ENCODE assay signal across 28 mouse cellular contexts in the genomic region with DNA sequence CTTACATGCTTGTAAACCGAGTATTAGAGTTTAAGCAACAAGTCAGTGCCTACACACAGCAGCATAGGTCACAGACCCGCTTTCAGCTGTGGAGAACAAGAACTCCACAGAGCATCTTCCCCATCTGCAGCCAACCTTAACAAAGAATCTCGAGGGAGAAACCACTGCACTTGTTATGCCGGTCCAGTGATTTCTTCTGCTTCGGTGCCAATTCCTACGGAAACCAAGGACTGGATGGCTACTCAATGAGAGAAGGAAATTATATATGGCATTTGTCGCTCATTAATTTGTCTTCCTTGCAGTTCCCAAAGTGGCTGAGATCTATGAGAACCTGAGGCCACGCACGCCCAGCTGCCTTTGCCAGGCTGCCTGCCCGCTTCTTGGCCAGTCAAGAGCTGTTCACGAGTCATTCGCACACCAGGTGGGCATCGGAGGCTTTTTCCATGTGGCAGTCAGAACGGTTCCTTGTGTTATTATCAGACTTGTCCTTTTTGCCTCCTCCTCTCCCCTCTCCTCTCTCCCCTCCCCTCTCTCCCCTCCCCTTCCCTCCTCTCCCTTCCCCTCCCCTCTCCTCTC. TPM values are rescaled to one million over a fixed set of nuclear protein-coding genes. Genes with fewer than 3 reads are reported as not detected.
DNase-seq lines count a peak whose midpoint lies in the region; ATAC-seq lines count a peak whose summit lies in the region.
"Had no signal": no experiment of that assay in that cellular context is flagged by ENCODE, and none has a peak within 500 bp of the region (broad histone marks: within the 10 kb centered on the region; RNA-seq: fewer than 3 reads in every experiment).

No protein-coding gene starts in this region.

- no peak overlapping the region for H3K4me3 ChIP-seq in forebrain, embryonic 13.5 days
- H3K4me3 ChIP-seq in forebrain, embryonic 11.5 days (ENCODE audit: low read depth, low read length), result no peak overlapping the region
- H3K4me3 ChIP-seq in midbrain, embryonic 14.5 days (replicated peaks; ENCODE audit: low read depth, low read length), result no peak overlapping the region
- no peak overlapping the region for H3K4me3 ChIP-seq in midbrain, embryonic 10.5 days
- H3K4me3 ChIP-seq: hindbrain, embryonic 13.5 days; limb, embryonic 15.5 days; midbrain, embryonic 15.5 days; myocyte had no signal

- H3K4me1 ChIP-seq in forebrain, embryonic 13.5 days, result peaks cover 6% of the 10 kb centered on the region; the same call in 1 of the 2 replicates
- no peaks in the 10 kb centered on the region for H3K4me1 ChIP-seq in forebrain, embryonic 11.5 days (replicated peaks; ENCODE audit: control insufficient read depth, insufficient read depth, low read length)
- H3K4me1 ChIP-seq in midbrain, embryonic 14.5 days (ENCODE audit: control insufficient read depth, insufficient read depth, low read length), result no peaks in the 10 kb centered on the region
- H3K4me1 ChIP-seq in midbrain, embryonic 10.5 days, result peaks cover 8% of the 10 kb centered on the region
- H3K4me1 ChIP-seq: limb, embryonic 15.5 days; midbrain, embryonic 15.5 days had no signal

- H3K4me2 ChIP-seq in forebrain, embryonic 13.5 days, result no peak overlapping the region
- H3K4me2 ChIP-seq in forebrain, embryonic 11.5 days (ENCODE audit: low read depth, low read length, severe bottlenecking), result no peak overlapping the region
- no peak overlapping the region for H3K4me2 ChIP-seq in midbrain, embryonic 14.5 days (ENCODE audit: low read length)
- H3K4me2 ChIP-seq: hindbrain, embryonic 13.5 days; limb, embryonic 15.5 days; lung, embryonic 14.5 days; midbrain, embryonic 15.5 days had no signal

- H3K9ac ChIP-seq in forebrain, embryonic 13.5 days, result no peak overlapping the region
- no peak overlapping the region for H3K9ac ChIP-seq in forebrain, embryonic 11.5 days (ENCODE audit: low read length)
- no peak overlapping the region for H3K9ac ChIP-seq in midbrain, embryonic 14.5 days (replicated peaks; ENCODE audit: low read length)
- H3K9ac ChIP-seq: hindbrain, embryonic 13.5 days; limb, embryonic 15.5 days; liver, embryonic 14.5 days; lung, embryonic 14.5 days; midbrain, embryonic 15.5 days had no signal

- H3K27me3 ChIP-seq in forebrain, embryonic 13.5 days, result no peaks in the 10 kb centered on the region
- H3K27me3 ChIP-seq in forebrain, embryonic 11.5 days (ENCODE audit: control insufficient read depth, insufficient read depth, low read length), result no peaks in the 10 kb centered on the region
- no peaks in the 10 kb centered on the region for H3K27me3 ChIP-seq in midbrain, embryonic 14.5 days (ENCODE audit: control insufficient read depth, insufficient read depth, low read length)
- no peaks in the 10 kb centered on the region for H3K27me3 ChIP-seq in midbrain, embryonic 10.5 days (ENCODE audit: low read depth, poor library complexity, severe bottlenecking)
- H3K27me3 ChIP-seq in splenic B cell, adult 2 months (ENCODE audit: control insufficient read depth, insufficient read depth, low read length, poor library complexity, severe bottlenecking), result no peaks in the 10 kb centered on the region
- H3K27me3 ChIP-seq: hindbrain, embryonic 13.5 days; limb, embryonic 15.5 days; midbrain, embryonic 15.5 days had no signal

- no peaks in the 10 kb centered on the region for H3K9me3 ChIP-seq in forebrain, embryonic 13.5 days (replicated peaks)
- no peaks in the 10 kb centered on the region for H3K9me3 ChIP-seq in forebrain, embryonic 11.5 days (ENCODE audit: control insufficient read depth, low read length)
- no peaks in the 10 kb centered on the region for H3K9me3 ChIP-seq in midbrain, embryonic 14.5 days (ENCODE audit: control insufficient read depth, low read length)
- H3K9me3 ChIP-seq in midbrain, embryonic 10.5 days (replicated peaks), result no peaks in the 10 kb centered on the region
- H3K9me3 ChIP-seq: hindbrain, embryonic 13.5 days; limb, embryonic 15.5 days; midbrain, embryonic 15.5 days had no signal

- H3K36me3 ChIP-seq in forebrain, embryonic 13.5 days (ENCODE audit: poor library complexity, severe bottlenecking), result no peaks in the 10 kb centered on the region
- no peaks in the 10 kb centered on the region for H3K36me3 ChIP-seq in forebrain, embryonic 11.5 days (ENCODE audit: control insufficient read depth, insufficient read depth, low read length)
- no peaks in the 10 kb centered on the region for H3K36me3 ChIP-seq in midbrain, embryonic 14.5 days (ENCODE audit: control insufficient read depth, insufficient read depth, low read length)
- H3K36me3 ChIP-seq in midbrain, embryonic 10.5 days, result no peaks in the 10 kb centered on the region
- H3K36me3 ChIP-seq in splenic B cell, adult 2 months (ENCODE audit: control insufficient read depth, insufficient read depth, low read length, poor library complexity, severe bottlenecking), result peaks cover 6% of the 10 kb centered on the region; the same call in 1 of the 2 replicates
- H3K36me3 ChIP-seq: hindbrain, embryonic 13.5 days; limb, embryonic 15.5 days; midbrain, embryonic 15.5 days had no signal

- 0 out of 2 replicates have a peak overlapping the region, but pooled peaks have one; percentile 21 for H3K27ac ChIP-seq in forebrain, embryonic 13.5 days
- H3K27ac ChIP-seq in forebrain, embryonic 11.5 days (ENCODE audit: low read depth, low read length), result no peak overlapping the region
- H3K27ac ChIP-seq in midbrain, embryonic 14.5 days (replicated peaks; ENCODE audit: low read depth, low read length), result no peak overlapping the region
- no peak overlapping the region for H3K27ac ChIP-seq in midbrain, embryonic 10.5 days (replicated peaks)
- H3K27ac ChIP-seq: hindbrain, embryonic 13.5 days; limb, embryonic 15.5 days; liver, embryonic 14.5 days; midbrain, embryonic 15.5 days; stomach, postnatal 0 days had no signal

- 55% methylated on average over 14 of the region's 14 CpGs for WGBS in forebrain, embryonic 13.5 days
- WGBS in forebrain, embryonic 11.5 days, result 76% methylated on average over 14 of the region's 14 CpGs
- 81% methylated on average over 14 of the region's 14 CpGs for WGBS in midbrain, embryonic 14.5 days
- WGBS in midbrain, embryonic 10.5 days, result 81% methylated on average over 14 of the region's 14 CpGs

- DNase-seq in CD4-positive, CD25-positive, alpha-beta regulatory T cell, adult 2 months (ENCODE audit: low read depth, low spot score), result peak; percentile 25
- no peak for DNase-seq in forebrain, embryonic 11.5 days (ENCODE audit: low spot score)
- peak; percentile 2 for DNase-seq in midbrain, embryonic 14.5 days
- DNase-seq in midbrain, embryonic 10.5 days (ENCODE audit: low spot score), result no peak
- DNase-seq in splenic B cell, adult 2 months (ENCODE audit: low read depth, low spot score), result peak; percentile 48
- no peak for DNase-seq in yolk sac, embryonic 10.5 days (ENCODE audit: low spot score)
- DNase-seq: adrenal gland, adult 8-10 months; cerebellum, adult 9-11 months; embryo, embryonic 11 days; gastrocnemius, postnatal 14 days; heart, adult 18-20 months; kidney, adult 18-20 months; layer of hippocampus, adult 9-11 months; lung, embryonic 14.5 days; thymus, adult 2 months had no signal

- no peak for ATAC-seq in CD4-positive, CD25-positive, alpha-beta regulatory T cell, adult 4 months
- ATAC-seq in forebrain, embryonic 13.5 days, result peak; percentile 33; the same call in 1 of the 2 replicates
- ATAC-seq in forebrain, embryonic 11.5 days (replicated peaks; ENCODE audit: low FRiP score), result no peak
- no peak for ATAC-seq in midbrain, embryonic 14.5 days (ENCODE audit: low FRiP score, low TSS enrichment)
- ATAC-seq: inflammation-experienced regulatory T-cells, adult 6 months; midbrain, embryonic 15.5 days had no signal

RNA-seq across cellular contexts. Expression of a gene that starts 30.3 kb away (rescaled TPM):
- polyA plus RNA-seq in CD4-positive, CD25-positive, alpha-beta regulatory T cell, adult 4 months (2017; shearing (Covaris generic)), result 100 to 1,000 TPM; 342 to 463 TPM
- 0.29 and 0.32 TPM in 2 replicates for polyA plus RNA-seq in forebrain, embryonic 13.5 days (2015; fragmentation: Nextera tagmentation; extraction: Ambion mirVana)
- polyA plus RNA-seq in forebrain, embryonic 11.5 days (2014; fragmentation: Nextera tagmentation; extraction: Ambion mirVana), result 0.07 and 0.09 TPM in 2 replicates
- polyA plus RNA-seq in midbrain, embryonic 14.5 days (2014; fragmentation: Nextera tagmentation; extraction: Ambion mirVana), result 0.12 and 0.34 TPM in 2 replicates
- 0.22 and 0.27 TPM in 2 replicates for polyA plus RNA-seq in midbrain, embryonic 10.5 days (2016; fragmentation: Nextera tagmentation; extraction: Ambion mirVana)

RNA-seq across cellular contexts. Expression of a gene that starts 43.4 kb away (rescaled TPM):
- polyA plus RNA-seq in CD4-positive, CD25-positive, alpha-beta regulatory T cell, adult 4 months (2017; shearing (Covaris generic)), result 1 to 10 TPM; 2.0 to 2.1 TPM
- not detected in 2 replicates for polyA plus RNA-seq in forebrain, embryonic 13.5 days (2015; fragmentation: Nextera tagmentation; extraction: Ambion mirVana)
- polyA plus RNA-seq in forebrain, embryonic 11.5 days (2014; fragmentation: Nextera tagmentation; extraction: Ambion mirVana), result not detected in 2 replicates
- not detected in 2 replicates for polyA plus RNA-seq in midbrain, embryonic 14.5 days (2014; fragmentation: Nextera tagmentation; extraction: Ambion mirVana)
- polyA plus RNA-seq in midbrain, embryonic 10.5 days (2016; fragmentation: Nextera tagmentation; extraction: Ambion mirVana), result 0.10 TPM in 1 of 2 replicates, not detected in the other
- polyA plus RNA-seq: heart, embryonic 14.5 days; hindbrain, embryonic 13.5 days; liver, embryonic 14.5 days; lung, embryonic 14.5 days; midbrain, embryonic 15.5 days; myocyte; neural tube, embryonic 14.5 days; small intestine, adult 2 months; stomach, postnatal 0 days; urinary bladder, adult 2 months had no signal

Comparison
In these comparisons a context has a peak if more than half of its experiments do, and no peak if none do; other contexts are left out.
1. DNase-seq: peak in CD4-positive, CD25-positive, alpha-beta regulatory T cell, adult 2 months (single experiment), midbrain, embryonic 14.5 days (single experiment) and splenic B cell, adult 2 months (single experiment); none in forebrain, embryonic 11.5 days (single experiment), midbrain, embryonic 10.5 days (single experiment) and yolk sac, embryonic 10.5 days (single experiment).
2. RNA of a gene that starts 30.3 kb away (polyA plus RNA-seq): 342 to 463 TPM in CD4-positive, CD25-positive, alpha-beta regulatory T cell, adult 4 months; 0.12 to 0.34 TPM in midbrain, embryonic 14.5 days, 0.29 to 0.32 TPM in forebrain, embryonic 13.5 days, 0.22 to 0.27 TPM in midbrain, embryonic 10.5 days and 0.07 to 0.09 TPM in forebrain, embryonic 11.5 days; every median in the first group is over 100 times any median in the second.